In the genomic region with DNA sequence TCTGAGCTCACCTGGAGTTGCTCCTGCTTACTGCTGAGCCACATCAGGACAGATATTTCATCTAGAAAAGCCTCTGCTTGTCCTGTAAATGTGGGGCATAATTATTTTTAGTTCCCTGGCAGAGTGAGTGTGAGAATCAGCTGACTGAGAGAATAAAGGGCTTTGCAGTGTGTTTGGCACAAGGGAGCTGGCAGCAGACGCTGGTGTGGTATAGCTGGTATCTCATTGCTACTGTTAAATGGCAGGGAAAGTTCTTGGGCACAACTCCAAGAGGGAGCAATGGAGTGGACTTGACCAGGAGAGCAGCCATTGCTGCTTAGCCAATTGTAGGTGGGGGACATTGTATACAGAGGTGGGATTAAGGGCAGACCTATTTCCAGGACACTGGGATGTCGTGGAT, we compare ENCODE assay signal across 12 mouse cellular contexts.
DNase-seq lines count a peak whose midpoint lies in the region; ATAC-seq and TF ChIP-seq lines count a peak whose summit lies in the region.
"Had no signal": no experiment of that assay in that cellular context is flagged by ENCODE, and none has a peak within 500 bp of the region (broad histone marks: within the 10 kb centered on the region; RNA-seq: fewer than 3 reads in every experiment).

No protein-coding gene starts in this region.

- no peak overlapping the region for H3K27ac ChIP-seq in forebrain, postnatal 0 days (ENCODE audit: low read depth, low read length)
- H3K27ac ChIP-seq in intestine, embryonic 16.5 days (ENCODE audit: low read length): no peak overlapping the region
- H3K27ac ChIP-seq: embryonic facial prominence, embryonic 15.5 days; hindbrain, embryonic 15.5 days; kidney, postnatal 0 days had no signal

- no peak overlapping the region for H3K4me3 ChIP-seq in forebrain, postnatal 0 days (ENCODE audit: low read depth, low read length)
- no peak overlapping the region for H3K4me3 ChIP-seq in intestine, embryonic 16.5 days (ENCODE audit: low read length)
- H3K4me3 ChIP-seq: embryonic facial prominence, embryonic 15.5 days; hindbrain, embryonic 15.5 days had no signal

- intact Hi-C loops in heart, postnatal 10 days (cut with DNase I): no loop called here
- intact Hi-C loops in left cerebral cortex, postnatal 36 days (cut with DNase I): loop anchor here (5.0 kb wide), 1 partner anchor 84 kb away; a partner anchor contains a TSS

- DNase-seq in layer of hippocampus, adult 11-12 months (ENCODE audit: low spot score): peak; percentile 32
- no peak for DNase-seq in layer of hippocampus, postnatal 25 days (ENCODE audit: extremely low spot score in 1 of 2, low spot score in 1 of 2)
- DNase-seq in forebrain, postnatal 0 days: peak; percentile 39
- DNase-seq in heart, postnatal 10 days: peak; percentile 38 to 63
- DNase-seq in left cerebral cortex, postnatal 36 days (ENCODE audit: low spot score in 2 of 2): peak; percentile 42 to 50
- DNase-seq in spleen, adult 12 weeks (ENCODE audit: low spot score): no peak
- DNase-seq: gastrocnemius, postnatal 25 days; lung, postnatal 10 days had no signal

- no peak for TF ChIP-seq CTCF in forebrain, postnatal 0 days (IDR thresholded peaks at IDR 0.05; ENCODE audit: low read depth)

- H3K9me3 ChIP-seq in forebrain, postnatal 0 days (ENCODE audit: low read length): no peaks in the 10 kb centered on the region
- H3K9me3 ChIP-seq in intestine, embryonic 16.5 days (ENCODE audit: control insufficient read depth, low read length): no peaks in the 10 kb centered on the region
- H3K9me3 ChIP-seq: embryonic facial prominence, embryonic 15.5 days; hindbrain, embryonic 15.5 days had no signal

- 20% methylated on average over 2 of the region's 2 CpGs for WGBS in forebrain, postnatal 0 days
- 77% methylated on average over 2 of the region's 2 CpGs for WGBS in intestine, embryonic 16.5 days

- no peak overlapping the region for H3K4me2 ChIP-seq in forebrain, postnatal 0 days (ENCODE audit: low read depth)
- no peak overlapping the region for H3K4me2 ChIP-seq in intestine, embryonic 16.5 days (ENCODE audit: low read depth, low read length)
- H3K4me2 ChIP-seq: embryonic facial prominence, embryonic 15.5 days; hindbrain, embryonic 15.5 days had no signal

- no peak for ATAC-seq in forebrain, postnatal 0 days
- no peak for ATAC-seq in intestine, embryonic 16.5 days

- H3K4me1 ChIP-seq in forebrain, postnatal 0 days (ENCODE audit: insufficient read depth): peaks cover 21% of the 10 kb centered on the region
- no peaks in the 10 kb centered on the region for H3K4me1 ChIP-seq in intestine, embryonic 16.5 days (ENCODE audit: control insufficient read depth, insufficient read depth, low read length)

- H3K9ac ChIP-seq in forebrain, postnatal 0 days: no peak overlapping the region
- no peak overlapping the region for H3K9ac ChIP-seq in intestine, embryonic 16.5 days (ENCODE audit: low read depth, low read length)
- H3K9ac ChIP-seq: embryonic facial prominence, embryonic 15.5 days; hindbrain, embryonic 15.5 days had no signal

- H3K36me3 ChIP-seq in forebrain, postnatal 0 days (ENCODE audit: insufficient read depth): no peaks in the 10 kb centered on the region
- no peaks in the 10 kb centered on the region for H3K36me3 ChIP-seq in intestine, embryonic 16.5 days (ENCODE audit: control insufficient read depth, insufficient read depth, low read length)
- H3K36me3 ChIP-seq: embryonic facial prominence, embryonic 15.5 days; hindbrain, embryonic 15.5 days had no signal

- H3K27me3 ChIP-seq in forebrain, postnatal 0 days (ENCODE audit: insufficient read depth, low read length): no peaks in the 10 kb centered on the region
- H3K27me3 ChIP-seq in intestine, embryonic 16.5 days (replicated peaks; ENCODE audit: control insufficient read depth, insufficient read depth, low read length): no peaks in the 10 kb centered on the region
- H3K27me3 ChIP-seq: embryonic facial prominence, embryonic 15.5 days; hindbrain, embryonic 15.5 days had no signal

Comparison
In these comparisons a context has a peak if more than half of its experiments do, and no peak if none do; other contexts are left out.
1. DNase-seq: peak in layer of hippocampus, adult 11-12 months (single experiment), forebrain, postnatal 0 days (single experiment), heart, postnatal 10 days (2 of 2) and left cerebral cortex, postnatal 36 days (2 of 2); none in layer of hippocampus, postnatal 25 days (0 of 2) and spleen, adult 12 weeks (single experiment).